Mouse (Mus musculus) thymus, adult 2 months (tissue): ENCODE results near the gene Gdf10.

Source experiments
- CTCF ChIP-seq: fragments of 200-500 bp; IDR thresholded peaks from 2 replicates; pipeline ENCODE4 v1.5.1; 2012; ENCODE audit warnings: mild to moderate bottlenecking, control low read depth, low read length, moderate library complexity, borderline replicate concordance; ENCODE audit not compliant: control insufficient read depth, poor library complexity, insufficient read depth; ENCODE audit errors: extremely low read depth
- POLR2A ChIP-seq: fragments of 200-500 bp; IDR thresholded peaks from 2 replicates; pipeline ENCODE4 v1.6.1; 2012; ENCODE audit warnings: mild to moderate bottlenecking, low read length, control low read depth, moderate library complexity; ENCODE audit not compliant: control insufficient read depth, poor library complexity, insufficient read depth; ENCODE audit errors: extremely low read depth

- TF ChIP-seq CTCF: no peak
- no peak for TF ChIP-seq POLR2A
These were observed 17.4 kb downstream of the Gdf10 start, which contains the start of gene Gdf2 for GRCm38 (mm10) chr14:33940739-33941138.
